Mouse (Mus musculus) layer of hippocampus, postnatal 36 days (tissue): ENCODE measurements around the gene Psmd12. TPM values are rescaled to one million over a fixed set of nuclear protein-coding genes. Genes with fewer than 3 reads are reported as not detected.

Experiments
- DNase-seq, 2 experiments: peaks; one replicate each; pipeline ENCODE4 v3.0.0; 2022
- total RNA-seq, 2 experiments: library from RNA; stranded (reverse); gene quantifications; 2 replicates each; pipeline ENCODE4 v1.2.3; 2021

Gene Psmd12
- 10 to 100 TPM; 67.9 to 70.2 TPM for total RNA-seq

GRCm38 (mm10) chr11:107479053-107479861 is at the start of gene Psmd12:
TSS of gene Psmd12 (plus strand) at chr11:107479484.
- DNase-seq, result peak; percentile 92 to 95

GRCm38 (mm10) chr11:107431197-107431965 is 47.9 kb upstream of the Psmd12 start:
- DNase-seq, result no peak

- no peak for DNase-seq
Observed at GRCm38 (mm10) chr11:107435776-107436449, 43.4 kb upstream of the Psmd12 start.

GRCm38 (mm10) chr11:107437723-107438122 is 41.6 kb upstream of the Psmd12 start:
- DNase-seq, result no peak

- DNase-seq, result no peak
Observed at GRCm38 (mm10) chr11:107438140-107438539, 41.1 kb upstream of the Psmd12 start.

- DNase-seq, result no peak
Observed at GRCm38 (mm10) chr11:107441050-107441449, 38.2 kb upstream of the Psmd12 start.

- DNase-seq, result no peak
Observed at GRCm38 (mm10) chr11:107443121-107444095, 35.9 kb upstream of the Psmd12 start.

- no peak for DNase-seq
Observed at GRCm38 (mm10) chr11:107445683-107446082, 33.6 kb upstream of the Psmd12 start.

- DNase-seq, result no peak
Observed at GRCm38 (mm10) chr11:107446650-107447049, 32.6 kb upstream of the Psmd12 start.

GRCm38 (mm10) chr11:107447349-107447748 is 31.9 kb upstream of the Psmd12 start:
- DNase-seq, result no peak

- DNase-seq, result no peak
Observed at GRCm38 (mm10) chr11:107447915-107448314, 31.4 kb upstream of the Psmd12 start.

- DNase-seq, result no peak
Observed at GRCm38 (mm10) chr11:107449169-107449910, 29.9 kb upstream of the Psmd12 start.

GRCm38 (mm10) chr11:107450097-107450496 is 29.2 kb upstream of the Psmd12 start:
- no peak for DNase-seq

- no peak for DNase-seq
Observed at GRCm38 (mm10) chr11:107451106-107451505, 28.2 kb upstream of the Psmd12 start.

- DNase-seq, result no peak
Observed at GRCm38 (mm10) chr11:107452053-107452452, 27.2 kb upstream of the Psmd12 start.

GRCm38 (mm10) chr11:107454546-107455462 is 24.5 kb upstream of the Psmd12 start:
- DNase-seq, result no peak

- DNase-seq, result no peak
Observed at GRCm38 (mm10) chr11:107457282-107457681, 22.0 kb upstream of the Psmd12 start.

- DNase-seq, result no peak
Observed at GRCm38 (mm10) chr11:107458286-107458685, 21.0 kb upstream of the Psmd12 start.

- no peak for DNase-seq
Observed at GRCm38 (mm10) chr11:107458986-107459385, 20.3 kb upstream of the Psmd12 start.

GRCm38 (mm10) chr11:107459828-107460227 is 19.5 kb upstream of the Psmd12 start:
- DNase-seq, result no peak
